Mouse (Mus musculus) embryo, embryonic 9.5 days (tissue): ENCODE measurements around the gene Ube4a.
A peak's percentile ranks its signal among the peaks of the same experiment; 100 is the strongest.
"Not testable (repeated sequence)": the region's sequence is repeated elsewhere in the genome, so short reads cannot be mapped to it uniquely, and the experiment has no call there.

Experiments
- DNase-seq: peaks from one replicate; pipeline ENCODE4 v3.0.0-alpha.2; 2017; ENCODE audit errors: extremely low spot score

The Ube4a gene

GRCm38 (mm10) chr9:44981676-44982075, 16.3 kb upstream of the Ube4a start, which contains the start of gene Cd3d:
TSS of gene Cd3d (plus strand) at chr9:44981786.
- DNase-seq = no peak

- no peak for DNase-seq
Observed at GRCm38 (mm10) chr9:44981104-44981503, 15.7 kb upstream of the Ube4a start.

- DNase-seq = no peak
Observed at GRCm38 (mm10) chr9:44980242-44980641, 14.8 kb upstream of the Ube4a start, which contains the start of gene Cd3g. TSS of gene Cd3g (minus strand) at chr9:44980431.

DNA sequence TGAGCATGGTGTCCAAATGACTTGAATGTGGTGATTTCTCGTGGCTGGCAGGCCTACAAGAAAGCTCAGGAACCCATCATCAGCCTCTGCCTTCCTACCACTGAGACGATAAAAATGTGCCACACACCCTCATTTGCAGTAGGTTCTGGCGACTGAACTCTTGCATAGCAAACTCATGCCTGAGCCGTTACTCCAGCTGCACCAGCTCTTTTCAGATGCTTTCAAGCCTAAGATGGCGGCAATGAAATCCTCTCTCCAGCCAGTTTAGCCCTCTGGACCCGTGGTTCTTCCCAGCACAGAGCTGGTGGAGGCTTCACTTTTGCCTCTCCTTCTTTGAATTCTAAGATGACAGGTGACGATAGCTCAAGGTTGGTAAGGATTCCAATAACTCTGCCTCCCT, 14.4 kb upstream of the Ube4a start:
- no peak for DNase-seq

DNA sequence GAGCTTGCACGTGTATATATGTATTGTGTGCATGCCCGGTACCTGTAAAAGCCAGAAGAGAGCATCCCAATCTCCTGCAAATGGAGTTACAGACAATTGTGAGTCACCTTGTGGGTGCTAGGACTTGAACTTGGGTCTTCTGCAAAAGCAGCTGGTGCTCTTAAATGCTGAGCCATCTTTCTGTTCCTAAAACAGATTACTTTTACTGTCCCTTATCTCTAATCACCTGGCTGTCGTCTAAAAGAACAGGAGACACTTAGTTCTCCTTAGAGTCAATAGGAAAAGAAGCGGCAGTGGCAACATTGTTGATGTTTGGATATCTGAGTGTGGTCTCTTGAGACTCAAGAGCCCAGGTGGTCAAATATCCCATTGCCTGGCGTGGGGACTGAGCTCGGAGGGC, 12.4 kb upstream of the Ube4a start:
- no peak for DNase-seq

- DNase-seq = no peak
Observed at GRCm38 (mm10) chr9:44969450-44969849, 4.0 kb upstream of the Ube4a start.

DNA sequence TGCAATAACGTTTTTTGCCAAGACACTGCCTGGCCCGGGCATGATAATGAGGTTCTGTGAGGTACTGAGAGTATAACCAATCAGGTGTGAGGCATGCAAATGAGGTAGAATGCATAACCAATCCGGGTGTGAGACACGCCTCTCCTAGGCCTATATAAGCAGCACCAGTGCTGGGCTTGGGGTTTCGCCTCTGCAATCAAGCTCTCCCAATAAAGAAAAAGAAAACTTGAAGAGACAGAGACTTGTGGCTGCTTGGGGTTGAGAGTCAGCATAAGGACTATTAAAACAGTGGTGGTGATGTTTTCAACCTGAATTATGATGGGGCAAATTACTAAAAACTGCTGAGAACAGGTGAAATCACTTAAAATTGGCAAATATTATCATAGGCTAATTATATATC, 2.4 kb upstream of the Ube4a start:
- DNase-seq = not testable (repeated sequence)

GRCm38 (mm10) chr9:44966815-44967242, 1.4 kb upstream of the Ube4a start:
- DNase-seq = peak; percentile 69

DNA sequence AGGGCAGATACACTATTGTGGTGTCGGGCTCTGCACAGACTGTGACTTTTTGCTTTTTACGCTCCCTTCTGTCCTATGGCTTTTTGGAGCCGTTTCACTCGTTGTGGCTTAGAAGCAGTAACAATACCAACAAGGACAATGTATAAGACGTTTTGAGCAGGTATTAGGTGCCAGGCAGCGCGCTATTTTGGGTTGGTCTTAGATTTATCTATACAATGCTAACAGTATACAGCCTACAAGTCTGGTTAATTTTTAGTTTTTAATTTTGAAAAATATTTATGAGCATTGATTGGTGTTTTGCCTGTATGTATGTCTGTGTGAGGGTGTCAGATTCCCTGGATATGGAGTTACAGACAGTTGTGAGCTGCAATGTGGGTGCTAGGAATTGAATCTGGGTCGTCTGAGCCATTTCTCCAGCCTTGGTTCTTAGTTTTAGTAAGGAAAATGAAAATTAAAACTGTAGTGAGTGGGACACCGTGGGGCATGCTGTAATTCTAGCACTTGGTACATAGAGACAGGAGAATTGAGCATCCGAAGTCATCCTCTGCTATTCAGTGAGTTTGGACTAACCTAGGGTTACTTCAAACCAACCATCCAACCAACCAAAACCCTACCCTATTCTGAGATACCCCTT, 550 bp upstream of the Ube4a start:
- DNase-seq = no peak

DNA sequence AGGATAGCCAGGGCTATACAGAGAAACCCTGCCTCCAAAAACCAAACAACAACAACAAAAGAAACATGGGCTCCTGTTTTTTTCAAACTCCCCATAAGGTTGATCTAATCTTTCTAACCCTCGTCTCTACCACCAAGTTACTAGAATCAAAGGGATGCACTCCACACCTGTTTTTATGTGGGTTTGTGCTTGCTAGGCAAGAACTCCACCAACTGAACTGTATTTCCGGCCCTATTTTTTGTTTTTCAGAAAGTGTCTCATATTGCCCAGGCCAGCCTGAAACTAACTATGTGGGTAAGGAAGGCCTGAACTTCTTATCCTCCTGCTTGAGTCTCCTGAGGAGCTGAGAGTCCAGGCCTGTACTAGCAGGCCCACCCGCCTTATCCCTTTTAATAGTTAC, 11.0 kb downstream of the Ube4a start:
- DNase-seq = no peak

DNA sequence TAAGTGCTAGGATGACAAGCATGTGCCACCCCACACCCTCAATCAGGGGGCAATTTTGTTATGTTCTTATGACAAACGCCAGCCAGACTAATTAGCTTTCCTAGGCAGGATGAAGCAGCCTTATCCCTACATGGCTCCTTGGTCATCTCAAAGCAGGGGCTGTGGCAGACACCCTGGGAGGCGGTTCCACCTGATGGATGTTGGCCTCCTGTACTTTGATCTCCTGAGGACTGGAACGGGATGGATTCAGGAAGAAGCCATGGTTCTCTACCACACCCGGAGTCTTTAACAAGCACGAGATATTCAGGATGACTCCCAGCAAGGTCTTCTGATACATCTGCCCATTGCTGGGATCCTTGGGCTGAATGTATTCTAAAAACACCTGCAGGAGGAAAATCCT, 17.6 kb downstream of the Ube4a start:
- DNase-seq = no peak

DNA sequence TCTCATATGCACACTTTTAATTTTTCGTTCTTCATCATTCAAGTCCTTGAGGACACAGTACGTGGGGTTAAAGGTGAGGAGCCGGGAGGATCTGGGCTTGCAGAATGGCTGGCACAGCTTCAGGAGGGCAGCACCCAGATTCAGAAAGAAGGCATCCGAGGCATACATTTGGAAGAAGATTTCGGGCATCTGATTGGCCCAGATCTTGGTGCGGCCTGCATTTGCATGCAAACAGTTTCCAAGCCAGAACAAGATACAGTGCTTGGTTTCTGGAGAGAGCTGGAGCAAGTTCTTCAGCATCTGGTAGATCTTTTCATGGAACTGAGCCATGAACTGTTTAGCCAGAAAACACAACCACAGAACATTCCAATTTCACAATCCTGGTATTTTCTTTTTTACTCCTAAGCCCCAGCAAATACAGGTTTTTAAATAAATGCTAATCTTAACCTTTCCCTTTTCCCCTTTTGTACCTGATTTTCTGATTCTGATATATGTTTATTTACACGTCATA, 19.2 kb downstream of the Ube4a start:
- DNase-seq = no peak

GRCm38 (mm10) chr9:44942421-44942820, 23.0 kb downstream of the Ube4a start:
- DNase-seq = no peak

- no peak for DNase-seq
Observed at GRCm38 (mm10) chr9:44941756-44942155, 23.6 kb downstream of the Ube4a start.

DNA sequence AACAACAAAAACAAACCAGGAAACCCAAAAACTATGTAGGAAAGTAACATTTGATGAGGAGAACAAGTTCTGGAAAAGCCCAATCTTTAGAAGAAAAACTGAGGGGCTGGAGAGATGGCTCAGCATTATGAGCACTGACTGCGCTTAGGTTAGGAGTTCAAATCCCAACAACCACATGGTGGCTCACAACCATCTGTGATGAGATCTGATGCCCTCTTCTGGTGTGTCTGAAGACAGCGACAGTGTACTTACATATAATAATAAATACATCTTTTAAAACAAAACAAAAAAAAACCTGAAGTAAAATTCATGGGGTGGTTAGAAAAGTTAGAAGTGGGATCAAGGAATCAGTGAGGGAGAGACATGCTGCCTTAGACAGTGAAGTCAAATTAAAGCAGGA, 43.9 kb downstream of the Ube4a start:
- DNase-seq = no peak

DNA sequence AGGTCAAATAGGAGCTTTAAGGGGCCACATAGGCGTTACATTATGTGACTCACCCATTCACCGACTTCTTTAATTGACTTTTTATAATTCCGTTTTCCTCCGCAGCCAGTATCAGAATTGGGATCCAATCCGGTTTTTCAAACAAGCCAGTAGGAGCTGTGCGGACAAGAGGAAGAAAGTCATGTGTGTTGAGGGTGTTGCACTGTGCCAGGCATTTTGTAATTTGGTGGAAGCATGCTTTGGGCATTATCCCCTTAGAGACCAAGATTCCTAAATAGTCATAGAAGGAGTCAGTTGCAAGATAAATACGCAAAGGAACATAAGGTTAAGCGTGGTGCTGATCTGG, 44.3 kb downstream of the Ube4a start:
- DNase-seq = no peak

DNA sequence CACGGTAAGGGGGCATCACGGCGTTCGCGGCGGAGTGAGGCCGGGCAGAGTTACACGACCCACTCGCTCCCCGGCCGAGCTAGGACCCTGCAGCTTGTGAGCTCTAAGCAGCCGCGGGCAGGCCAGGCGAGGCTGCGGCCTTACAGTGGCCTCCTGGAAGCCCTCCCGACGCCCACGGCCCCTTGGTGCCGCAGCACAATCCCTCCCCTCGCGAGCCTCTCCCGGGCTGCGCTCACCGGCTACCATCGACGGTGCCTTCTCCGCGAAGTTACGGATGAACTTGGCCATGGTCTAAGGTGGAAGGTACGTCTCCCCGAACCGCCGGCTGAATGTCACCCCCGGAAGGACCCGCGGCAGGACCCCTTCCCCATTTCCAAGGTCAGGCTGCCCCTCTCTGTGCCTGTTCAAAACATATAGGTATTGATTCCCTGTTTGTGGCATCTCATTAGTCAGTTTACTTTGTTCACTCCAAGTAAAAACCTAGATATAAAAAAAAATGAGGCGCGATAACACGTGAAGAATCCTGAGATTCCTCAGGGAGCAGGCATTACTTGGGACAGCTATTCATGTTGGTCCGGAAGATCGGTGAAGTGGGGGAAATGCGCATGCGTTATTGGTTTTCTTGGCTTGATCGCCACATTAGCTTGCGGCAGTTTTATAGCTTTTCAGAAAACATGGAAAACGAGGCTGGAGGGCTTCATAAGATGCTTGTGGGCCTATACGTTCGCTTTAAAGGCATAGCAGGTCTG, 44.9 kb downstream of the Ube4a start, which contains the start of gene Atp5l:
Atp5l (minus strand) TSS at position 369 of the 749 bp plus-strand sequence.
- DNase-seq = peak; percentile 93

DNA sequence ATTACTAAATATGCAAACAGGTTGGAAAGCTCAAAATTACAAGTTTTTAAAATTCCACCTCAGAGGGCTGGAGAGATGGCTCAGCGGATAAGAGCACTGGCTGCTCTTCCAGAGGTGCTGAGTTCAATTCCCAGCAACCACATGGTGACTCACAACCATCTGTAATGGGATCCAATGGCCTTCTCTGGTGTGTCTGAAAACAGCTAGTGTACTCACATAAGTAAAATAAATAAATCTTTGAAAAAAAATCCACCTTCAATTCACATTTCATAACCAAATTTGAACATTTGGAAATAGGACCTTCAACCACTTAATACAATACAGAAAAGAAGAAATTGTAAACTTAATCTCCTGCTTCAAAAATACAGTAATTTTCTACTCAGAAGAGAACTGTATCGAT, 45.8 kb downstream of the Ube4a start:
- DNase-seq = no peak

- peak; percentile 14 for DNase-seq
Observed at GRCm38 (mm10) chr9:44916196-44916595, 49.2 kb downstream of the Ube4a start.

DNA sequence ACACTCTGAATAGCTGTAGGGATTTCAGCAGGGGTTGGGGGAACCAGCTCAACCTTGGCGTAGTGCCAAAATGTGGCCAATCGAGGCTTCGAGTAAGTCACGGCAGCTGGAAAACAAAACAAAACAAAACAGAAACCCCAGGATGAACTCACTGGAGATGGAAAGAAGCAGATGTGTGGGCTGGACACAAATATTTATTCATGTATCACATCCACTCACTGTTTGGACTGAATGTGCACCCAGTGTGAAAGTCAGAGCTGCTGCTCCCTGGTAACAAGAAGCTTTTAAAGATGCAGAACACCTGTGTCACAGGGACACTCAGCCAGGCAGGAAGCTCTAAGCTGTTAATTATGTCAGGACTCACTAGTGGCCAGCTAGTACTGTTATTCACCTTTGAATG, 50.7 kb downstream of the Ube4a start:
- no peak for DNase-seq

DNA sequence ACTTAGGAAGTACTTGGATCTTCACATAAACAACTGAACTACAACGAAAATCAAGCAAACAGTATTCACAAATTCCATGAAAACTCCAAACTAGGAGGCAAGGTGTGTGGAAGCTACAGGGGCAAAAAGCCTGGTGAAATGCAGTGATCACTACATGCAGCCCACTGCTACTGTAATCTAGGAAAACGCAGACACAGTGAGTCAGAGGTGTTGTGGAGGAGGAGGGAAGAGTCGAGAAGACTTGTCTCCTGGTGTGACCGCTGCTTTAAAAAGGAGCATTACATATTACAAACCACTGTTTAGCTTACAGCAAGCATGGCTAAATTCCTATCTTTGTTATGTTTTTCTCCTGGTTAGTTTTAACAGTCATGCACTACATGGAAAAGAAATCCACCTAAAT, 54.0 kb downstream of the Ube4a start:
- DNase-seq = no peak

- DNase-seq = no peak
Observed at GRCm38 (mm10) chr9:44905620-44906019, 59.8 kb downstream of the Ube4a start.

- DNase-seq = no peak
Observed at GRCm38 (mm10) chr9:44904964-44905363, 60.4 kb downstream of the Ube4a start.
